9 mouse cellular contexts compared by ENCODE assay signal in the genomic region with DNA sequence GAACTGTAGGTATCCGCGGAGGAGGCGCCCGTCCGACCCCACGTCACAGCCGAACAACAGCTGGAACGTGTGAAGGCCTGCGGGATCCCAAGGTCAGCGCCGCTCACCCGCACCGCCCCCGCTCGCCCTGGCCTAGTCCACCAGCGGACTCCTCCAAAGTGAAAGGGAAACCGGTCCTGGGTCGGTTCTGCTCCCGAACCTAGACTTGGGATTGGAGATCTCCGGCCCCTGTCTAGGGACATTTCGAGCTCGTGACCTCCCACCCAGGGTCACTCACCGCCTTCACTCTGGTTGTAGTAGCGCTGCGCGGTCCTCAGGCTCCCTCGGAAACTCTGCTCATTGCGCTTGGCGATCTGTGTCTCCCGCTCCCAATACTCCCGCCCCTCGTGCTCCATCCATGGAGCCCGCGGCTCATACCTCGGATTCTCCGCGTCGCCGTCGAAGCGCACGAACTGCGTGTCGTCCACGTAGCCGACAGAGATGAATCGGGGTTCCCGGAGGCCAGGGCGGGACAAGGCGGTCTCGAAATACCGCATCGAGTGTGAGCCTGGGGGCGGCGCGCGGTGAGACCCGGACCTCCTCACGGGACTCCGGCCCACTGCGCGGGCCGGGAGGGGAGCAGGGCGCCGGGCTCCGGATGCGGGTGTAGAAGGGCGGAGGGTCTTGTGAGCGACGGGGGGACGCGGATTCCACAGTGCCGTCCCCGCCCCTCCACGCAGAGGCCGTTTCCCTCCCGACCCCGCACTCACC. TPM values are rescaled to one million over a fixed set of nuclear protein-coding genes. Genes with fewer than 3 reads are reported as not detected.
DNase-seq lines count a peak whose midpoint lies in the region; ATAC-seq and TF ChIP-seq lines count a peak whose summit lies in the region.
"Had no signal": no experiment of that assay in that cellular context is flagged by ENCODE, and none has a peak within 500 bp of the region (broad histone marks: within the 10 kb centered on the region; RNA-seq: fewer than 3 reads in every experiment).

No protein-coding gene starts in this region.

- H3K9ac ChIP-seq in embryonic facial prominence, embryonic 12.5 days: no peak overlapping the region
- H3K9ac ChIP-seq in hindbrain, embryonic 16.5 days (ENCODE audit: low read depth, low read length): 0 out of 2 replicates have a peak overlapping the region, but pooled peaks have one; percentile 35

- no peak overlapping the region for H3K27ac ChIP-seq in testis, adult 2 months (ENCODE audit: control insufficient read depth, insufficient read depth, low read depth, low read length)
- H3K27ac ChIP-seq in embryonic facial prominence, embryonic 12.5 days: no peak overlapping the region
- no peak overlapping the region for H3K27ac ChIP-seq in hindbrain, embryonic 16.5 days (ENCODE audit: low read depth, low read length)
- no peak overlapping the region for H3K27ac ChIP-seq in midbrain, embryonic 10.5 days (replicated peaks)

- H3K4me3 ChIP-seq in testis, adult 2 months (ENCODE audit: control insufficient read depth, low read depth, low read length): peak overlapping the region; percentile 58
- H3K4me3 ChIP-seq in embryonic facial prominence, embryonic 12.5 days: peak overlapping the region; percentile 31
- H3K4me3 ChIP-seq in hindbrain, embryonic 16.5 days (ENCODE audit: low read length): peak overlapping the region; percentile 38
- H3K4me3 ChIP-seq in midbrain, embryonic 10.5 days: peak overlapping the region; percentile 47
- H3K4me3 ChIP-seq: erythroblast, embryonic 14.5 days had no signal

- DNase-seq in testis, postnatal 14 days (ENCODE audit: low spot score): no peak
- peak; percentile 38 for DNase-seq in midbrain, embryonic 10.5 days (ENCODE audit: low spot score)
- peak; percentile 63 for DNase-seq in thymus, postnatal 25 days
- no peak for DNase-seq in layer of hippocampus, adult 9-11 months
- DNase-seq in urinary bladder, postnatal 4 days (ENCODE audit: low spot score in 2 of 2): no peak

- peaks cover 5% of the 10 kb centered on the region; the same call in 1 of the 2 replicates for H3K4me1 ChIP-seq in testis, adult 2 months (ENCODE audit: control insufficient read depth, insufficient read depth, low read length)
- H3K4me1 ChIP-seq in embryonic facial prominence, embryonic 12.5 days: peaks cover 7% of the 10 kb centered on the region; the same call in 1 of the 2 replicates
- peaks cover 4% of the 10 kb centered on the region; the same call in 1 of the 2 replicates for H3K4me1 ChIP-seq in hindbrain, embryonic 16.5 days (ENCODE audit: control insufficient read depth, insufficient read depth, low read depth, low read length)
- peaks cover 10% of the 10 kb centered on the region for H3K4me1 ChIP-seq in midbrain, embryonic 10.5 days

- no peak for ATAC-seq in embryonic facial prominence, embryonic 12.5 days (ENCODE audit: insufficient number of reproducible peaks, insufficient read depth, low FRiP score, low TSS enrichment)
- peak; percentile 50; the same call in 1 of the 2 replicates for ATAC-seq in hindbrain, embryonic 16.5 days

- H3K9me3 ChIP-seq in embryonic facial prominence, embryonic 12.5 days: no peaks in the 10 kb centered on the region
- H3K9me3 ChIP-seq in hindbrain, embryonic 16.5 days (ENCODE audit: control insufficient read depth, low read length): no peaks in the 10 kb centered on the region
- H3K9me3 ChIP-seq in midbrain, embryonic 10.5 days (replicated peaks): no peaks in the 10 kb centered on the region

- no peak for TF ChIP-seq POLR2A in testis, adult 2 months (IDR thresholded peaks at IDR 0.05; ENCODE audit: control insufficient read depth, low read depth, low read length)

- TF ChIP-seq CTCF in testis, adult 2 months (IDR thresholded peaks at IDR 0.05; ENCODE audit: control insufficient read depth, insufficient read depth, insufficient replicate concordance, low read depth, low read length): no peak

- H3K36me3 ChIP-seq in testis, adult 2 months (ENCODE audit: control insufficient read depth, insufficient read depth, low read length): no peaks in the 10 kb centered on the region
- no peaks in the 10 kb centered on the region for H3K36me3 ChIP-seq in embryonic facial prominence, embryonic 12.5 days
- no peaks in the 10 kb centered on the region for H3K36me3 ChIP-seq in hindbrain, embryonic 16.5 days (ENCODE audit: control insufficient read depth, insufficient read depth, low read length)
- no peaks in the 10 kb centered on the region for H3K36me3 ChIP-seq in midbrain, embryonic 10.5 days

- 1% methylated on average over 75 of the region's 78 CpGs for WGBS in embryonic facial prominence, embryonic 12.5 days
- 3% methylated on average over 72 of the region's 78 CpGs for WGBS in hindbrain, embryonic 16.5 days
- WGBS in midbrain, embryonic 10.5 days: 1% methylated on average over 78 of the region's 78 CpGs

- peak overlapping the region; percentile 46 for H3K4me2 ChIP-seq in embryonic facial prominence, embryonic 12.5 days (replicated peaks)
- H3K4me2 ChIP-seq in hindbrain, embryonic 16.5 days (ENCODE audit: low read length): peak overlapping the region; percentile 59

- no peaks in the 10 kb centered on the region for H3K27me3 ChIP-seq in testis, adult 2 months (ENCODE audit: control insufficient read depth, insufficient read depth, low read length)
- peaks cover 64% of the 10 kb centered on the region for H3K27me3 ChIP-seq in embryonic facial prominence, embryonic 12.5 days
- peaks cover 35% of the 10 kb centered on the region for H3K27me3 ChIP-seq in hindbrain, embryonic 16.5 days (replicated peaks; ENCODE audit: control insufficient read depth, insufficient read depth, low read length)
- H3K27me3 ChIP-seq in midbrain, embryonic 10.5 days (ENCODE audit: low read depth, poor library complexity, severe bottlenecking): peaks cover 77% of the 10 kb centered on the region

RNA-seq across cellular contexts. Expression of a gene that starts 16.1 kb away (rescaled TPM):
- not detected in 2 replicates for polyA plus RNA-seq in testis, adult 2 months (2012; rRNA removed)
- not detected in 2 replicates for polyA plus RNA-seq in embryonic facial prominence, embryonic 12.5 days (2016; fragmentation: Nextera tagmentation; extraction: Ambion mirVana)
- polyA plus RNA-seq in hindbrain, embryonic 16.5 days (2015; fragmentation: Nextera tagmentation; extraction: Ambion mirVana): not detected in 2 replicates
- polyA plus RNA-seq in midbrain, embryonic 10.5 days (2016; fragmentation: Nextera tagmentation; extraction: Ambion mirVana): not detected in 2 replicates

RNA-seq across cellular contexts. Expression of a gene that starts 23.1 kb away (rescaled TPM):
- polyA plus RNA-seq in testis, adult 2 months (2012; rRNA removed): 0.21 TPM in 1 of 2 replicates, not detected in the other
- polyA plus RNA-seq in embryonic facial prominence, embryonic 12.5 days (2016; fragmentation: Nextera tagmentation; extraction: Ambion mirVana): not detected in 2 replicates
- not detected in 2 replicates for polyA plus RNA-seq in hindbrain, embryonic 16.5 days (2015; fragmentation: Nextera tagmentation; extraction: Ambion mirVana)
- polyA plus RNA-seq in midbrain, embryonic 10.5 days (2016; fragmentation: Nextera tagmentation; extraction: Ambion mirVana): 0.22 TPM in 1 of 2 replicates, not detected in the other
- polyA plus RNA-seq: erythroblast, embryonic 14.5 days had no signal

RNA-seq across cellular contexts. Expression of a gene that starts 23.8 kb away (rescaled TPM):
- polyA plus RNA-seq in testis, adult 2 months (2012; rRNA removed): not detected in 2 replicates
- not detected in 2 replicates for polyA plus RNA-seq in embryonic facial prominence, embryonic 12.5 days (2016; fragmentation: Nextera tagmentation; extraction: Ambion mirVana)
- not detected in 2 replicates for polyA plus RNA-seq in hindbrain, embryonic 16.5 days (2015; fragmentation: Nextera tagmentation; extraction: Ambion mirVana)
- not detected in 2 replicates for polyA plus RNA-seq in midbrain, embryonic 10.5 days (2016; fragmentation: Nextera tagmentation; extraction: Ambion mirVana)
- polyA plus RNA-seq: erythroblast, embryonic 14.5 days had no signal

RNA-seq across cellular contexts. Expression of a gene that starts 44.8 kb away (rescaled TPM):
- polyA plus RNA-seq in testis, adult 2 months (2012; rRNA removed): 0.05 TPM in 1 of 2 replicates, not detected in the other
- polyA plus RNA-seq in embryonic facial prominence, embryonic 12.5 days (2016; fragmentation: Nextera tagmentation; extraction: Ambion mirVana): not detected in 2 replicates
- not detected in 2 replicates for polyA plus RNA-seq in hindbrain, embryonic 16.5 days (2015; fragmentation: Nextera tagmentation; extraction: Ambion mirVana)
- not detected in 2 replicates for polyA plus RNA-seq in midbrain, embryonic 10.5 days (2016; fragmentation: Nextera tagmentation; extraction: Ambion mirVana)
- polyA plus RNA-seq: erythroblast, embryonic 14.5 days had no signal

Comparison
In these comparisons a context has a peak if more than half of its experiments do, and no peak if none do; other contexts are left out.
1. DNase-seq: peak in midbrain, embryonic 10.5 days (single experiment) and thymus, postnatal 25 days (single experiment); none in testis, postnatal 14 days (single experiment), layer of hippocampus, adult 9-11 months (single experiment) and urinary bladder, postnatal 4 days (0 of 2).
2. Peak in every context shown above with its lines, with median percentiles within 50 percentile points of each other: H3K4me3 ChIP-seq.